Mouse (Mus musculus): ENCODE measurements around the gene Vmn1r217. TPM values are rescaled to one million over a fixed set of nuclear protein-coding genes. Genes with fewer than 3 reads are reported as not detected.
"Not testable (repeated sequence)": the region's sequence is repeated elsewhere in the genome, so short reads cannot be mapped to it uniquely, and the experiment has no call there.

Vmn1r217 gene
- total RNA-seq (2021): not detected

DNA sequence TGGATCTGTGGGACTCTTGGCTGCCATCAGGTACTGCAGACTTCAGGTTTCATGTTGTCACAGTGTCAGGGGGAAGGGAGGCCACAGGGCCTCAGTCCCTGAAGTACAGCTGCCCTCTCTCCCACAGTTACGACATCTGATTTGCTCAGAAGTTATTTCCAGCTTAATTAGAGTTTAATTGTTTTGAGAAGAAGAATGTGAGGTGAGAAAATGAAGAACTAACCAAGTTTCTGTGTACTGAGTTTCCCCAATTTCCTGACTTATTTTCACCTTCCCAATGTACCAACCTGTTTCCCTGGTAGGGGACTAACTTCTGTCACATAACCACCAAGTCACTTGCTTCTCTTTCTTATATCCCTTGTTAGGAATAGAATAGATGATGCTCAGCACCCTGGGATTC is at the start of gene Vmn1r217:
Gene Vmn1r217, minus strand, starts transcription at position 101 of the 400 bp plus-strand sequence.
- DNase-seq; intact Hi-C loops (cut with DNase I): not testable (repeated sequence)

DNA sequence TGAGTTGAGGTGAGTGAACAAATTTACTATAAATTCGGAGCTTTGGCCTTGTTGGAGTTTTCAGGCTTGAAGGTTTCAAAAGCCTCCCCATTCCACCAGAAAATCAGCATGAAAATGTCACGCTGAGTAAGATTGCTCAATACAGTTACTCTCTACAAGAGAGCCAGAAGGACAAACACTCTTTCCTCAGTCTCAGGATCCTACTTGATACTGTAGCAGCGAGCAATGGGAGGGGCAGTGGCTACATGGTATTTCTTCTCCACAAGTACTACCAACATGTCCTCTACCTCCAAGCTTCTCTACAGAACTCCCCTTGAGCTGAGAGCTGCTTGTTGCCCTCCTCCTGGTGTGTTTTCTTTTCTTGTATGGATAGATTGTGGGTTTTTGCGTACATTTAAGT is 48.4 kb upstream of the Vmn1r217 start:
- DNase-seq; intact Hi-C loops (cut with DNase I): not testable (repeated sequence)

- DNase-seq: no peak
- intact Hi-C loops (cut with DNase I): no loop called here
These were observed 41.0 kb upstream of the Vmn1r217 start, which contains the start of gene Vmn1r219 for GRCm38 (mm10) chr13:23159012-23159411. Vmn1r219 (plus strand) TSS chr13:23159312.

GRCm38 (mm10) chr13:23157848-23158247 is 39.8 kb upstream of the Vmn1r217 start:
- intact Hi-C loops (cut with DNase I): no loop called here
- no peak for DNase-seq

GRCm38 (mm10) chr13:23138880-23139279 is 20.9 kb upstream of the Vmn1r217 start:
- no peak for DNase-seq
- intact Hi-C loops (cut with DNase I): no loop called here

DNA sequence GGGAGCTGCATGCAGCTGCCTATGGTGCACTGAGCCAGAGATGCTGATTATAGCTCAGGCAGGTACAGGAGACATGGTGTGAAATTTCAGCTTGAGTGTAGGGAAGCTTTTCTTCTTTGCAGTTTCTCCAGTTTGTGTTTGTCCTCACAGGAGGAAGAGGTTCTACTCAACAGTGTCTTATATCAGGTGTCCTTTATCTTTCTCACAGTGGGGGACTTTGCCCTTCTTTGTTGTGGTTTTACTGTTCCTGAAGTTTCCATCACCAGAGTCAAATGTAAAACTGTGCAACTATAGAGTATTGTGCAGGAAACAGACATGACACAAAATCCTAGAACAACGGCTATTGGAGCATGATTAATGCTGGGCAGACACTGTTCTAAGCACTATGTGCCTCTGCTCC is 15.5 kb upstream of the Vmn1r217 start:
- no peak for DNase-seq
- intact Hi-C loops (cut with DNase I): no loop called here

DNA sequence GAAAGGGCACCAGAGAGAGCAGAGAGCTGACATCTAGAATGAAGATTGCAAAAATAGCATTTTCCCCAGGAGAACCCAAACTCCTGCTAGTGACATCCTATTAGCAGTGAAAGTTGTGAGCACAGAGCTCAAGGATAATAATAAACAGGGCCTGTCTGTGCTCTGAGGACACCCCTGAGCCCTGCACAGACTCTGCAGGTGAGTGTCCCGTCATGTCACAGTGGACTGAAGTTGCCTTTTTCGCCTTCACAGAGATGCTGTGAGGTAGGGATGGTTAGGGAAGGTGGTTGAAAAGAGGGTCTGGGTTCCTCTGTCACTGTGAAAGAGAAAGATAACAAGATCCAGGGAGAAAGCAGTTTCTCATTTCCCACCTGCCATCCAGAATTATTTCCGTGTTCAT is 15.1 kb upstream of the Vmn1r217 start, which contains the start of gene Vmn1r218:
Gene Vmn1r218, plus strand, starts transcription at position 57 of the 400 bp plus-strand sequence.
- no peak for DNase-seq
- intact Hi-C loops (cut with DNase I): no loop called here

DNA sequence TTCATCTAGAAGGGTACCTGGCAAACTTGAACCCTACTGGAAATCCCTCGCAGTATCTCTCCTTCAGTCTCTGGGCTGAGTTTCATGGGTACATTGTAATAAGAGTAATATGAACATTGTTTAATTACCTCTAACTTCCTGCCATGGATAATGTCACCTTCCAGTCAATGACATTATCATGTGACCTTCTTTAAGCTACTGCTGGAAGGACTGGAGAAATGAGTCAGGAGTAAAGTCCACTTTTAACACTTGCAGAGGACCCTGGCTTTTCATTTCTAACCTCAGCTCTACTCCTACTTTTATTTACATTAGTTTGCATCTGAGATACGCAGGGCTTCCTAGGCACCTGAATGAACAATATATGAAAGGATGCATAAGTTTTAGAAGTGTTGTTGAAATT is 2.6 kb upstream of the Vmn1r217 start:
- no peak for DNase-seq
- intact Hi-C loops (cut with DNase I): no loop called here

DNA sequence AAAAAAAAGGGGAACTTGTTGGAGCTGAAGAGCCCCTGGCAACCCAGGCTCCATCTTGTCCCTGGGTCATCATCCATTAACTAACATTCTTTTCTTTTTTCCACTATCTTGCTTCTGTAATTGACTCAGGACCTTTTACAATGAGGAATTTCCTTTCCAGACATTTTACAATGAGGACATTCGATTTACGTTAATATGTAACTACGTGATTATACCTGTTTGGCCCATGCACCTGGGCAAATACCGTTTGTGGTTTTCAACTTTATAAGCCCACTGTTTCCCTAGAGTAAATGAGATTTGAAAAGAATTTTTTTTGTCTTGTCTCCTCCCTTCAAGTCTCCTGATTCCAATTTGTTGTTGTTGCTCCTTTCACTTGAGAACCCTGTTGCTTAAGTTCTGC is 23.6 kb downstream of the Vmn1r217 start:
- DNase-seq: no peak
- intact Hi-C loops (cut with DNase I): no loop called here

GRCm38 (mm10) chr13:23069312-23069711 is 48.7 kb downstream of the Vmn1r217 start:
- intact Hi-C loops (cut with DNase I): no loop called here
- no peak for DNase-seq

GRCm38 (mm10) chr13:23067725-23068124 is 50.3 kb downstream of the Vmn1r217 start, which contains the start of gene Vmn1r215:
Vmn1r215 (plus strand) TSS chr13:23068025.
- intact Hi-C loops (cut with DNase I): no loop called here
- no peak for DNase-seq

DNA sequence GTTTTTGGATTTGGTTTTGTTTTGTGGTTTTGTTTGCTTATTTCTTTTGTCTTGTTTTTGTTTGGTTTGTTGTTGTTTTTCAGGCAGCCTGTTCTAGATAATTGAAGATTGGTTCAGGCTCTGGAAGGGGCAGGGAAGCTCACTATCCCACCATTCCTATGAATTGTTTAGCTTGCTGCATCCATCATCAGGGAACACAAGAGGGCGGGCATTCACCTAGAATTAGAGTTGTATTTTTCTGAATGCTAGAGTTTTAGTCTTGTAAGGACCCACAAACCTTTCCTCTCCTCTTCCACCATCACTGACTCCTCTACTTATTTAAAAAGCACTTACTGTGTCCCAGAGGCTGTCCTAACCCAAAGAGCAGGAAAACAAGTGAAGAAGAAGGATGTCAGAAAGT is 60.2 kb downstream of the Vmn1r217 start:
- intact Hi-C loops (cut with DNase I): no loop called here
- no peak for DNase-seq

Other genes starting within 250 kb of the Vmn1r217 start
- not detected for gene Vmn1r212, start 234.0 kb downstream of the Vmn1r217 start, total RNA-seq (2021)
- gene Vmn1r213, start 110.6 kb downstream of the Vmn1r217 start, total RNA-seq (2021): not detected
- gene Vmn1r214, start 87.8 kb downstream of the Vmn1r217 start, total RNA-seq (2021): not detected
- not detected for gene Vmn1r215, start 50.2 kb downstream of the Vmn1r217 start, total RNA-seq (2021)
- not detected for gene Vmn1r218, start 14.9 kb upstream of the Vmn1r217 start, total RNA-seq (2021)
- not detected for gene Vmn1r219, start 41.1 kb upstream of the Vmn1r217 start, total RNA-seq (2021)
- gene Vmn1r220, start 69.7 kb upstream of the Vmn1r217 start, total RNA-seq (2021): not detected
- gene Vmn1r221, start 95.9 kb upstream of the Vmn1r217 start, total RNA-seq (2021): not detected
- gene Vmn1r222, start 117.7 kb upstream of the Vmn1r217 start, total RNA-seq (2021): not detected
- gene Vmn1r223, start 128.9 kb upstream of the Vmn1r217 start, total RNA-seq (2021): not detected

Data from heart, postnatal 36 days (tissue).